Mouse (Mus musculus) olfactory bulb, adult 2 months (tissue): ENCODE results near the gene Spata25.

ENCODE experiments used
- CTCF ChIP-seq: fragments of 200-500 bp; IDR thresholded peaks from 2 replicates; pipeline ENCODE4 v1.5.1; 2012; ENCODE audit warnings: low read depth, mild to moderate bottlenecking, low read length, moderate library complexity; ENCODE audit not compliant: insufficient read depth
- POLR2A ChIP-seq: fragments of 200-500 bp; IDR thresholded peaks from 2 replicates; pipeline ENCODE4 v1.6.1; 2012; ENCODE audit warnings: mild to moderate bottlenecking, low read depth, low read length, moderate library complexity; ENCODE audit not compliant: insufficient read depth

DNA sequence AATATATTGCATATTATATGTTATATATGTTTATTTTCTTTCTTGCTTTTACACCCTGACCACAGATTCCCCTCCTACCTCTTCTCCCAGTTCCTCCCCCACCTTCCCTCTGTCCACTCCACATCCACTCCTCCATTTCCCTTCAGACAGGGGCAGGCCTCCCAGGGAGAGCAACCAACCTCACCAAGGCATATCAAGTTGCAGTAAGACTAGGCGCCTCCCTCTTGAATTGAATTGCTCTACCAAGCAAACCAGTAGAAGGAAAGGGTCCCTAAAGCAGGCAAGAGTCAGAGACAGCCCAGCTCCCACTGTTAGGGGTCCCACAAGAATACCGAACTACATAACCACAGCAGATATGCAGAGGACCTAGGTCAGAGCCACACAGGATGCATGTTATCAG is 30.8 kb upstream of the Spata25 start:
- TF ChIP-seq POLR2A (no peak), CTCF (no peak)
